Mouse (Mus musculus) kidney, postnatal 14 days (tissue): Measurements from ENCODE around the gene Pde4a.

Experiments used
- DNase-seq: peaks from one replicate; pipeline ENCODE4 v3.0.0; 2022; ENCODE audit warnings: mixed read lengths

The Pde4a gene

GRCm38 (mm10) chr9:21149077-21149653 is 16.3 kb upstream of the Pde4a start:
- DNase-seq, result no peak

GRCm38 (mm10) chr9:21149654-21150419 is 15.7 kb upstream of the Pde4a start, which contains the start of gene Cdc37:
Gene Cdc37, minus strand, starts transcription at chr9:21149982.
- peak; percentile 97 for DNase-seq

- DNase-seq, result peak; percentile 73
Observed at GRCm38 (mm10) chr9:21152715-21153114, 12.8 kb upstream of the Pde4a start.

- DNase-seq, result no peak
Observed at GRCm38 (mm10) chr9:21153331-21153730, 12.2 kb upstream of the Pde4a start.

- DNase-seq, result no peak
Observed at GRCm38 (mm10) chr9:21153833-21154232, 11.7 kb upstream of the Pde4a start.

- no peak for DNase-seq
Observed at GRCm38 (mm10) chr9:21154787-21155186, 10.7 kb upstream of the Pde4a start.

GRCm38 (mm10) chr9:21161209-21161909 is 4.2 kb upstream of the Pde4a start:
- DNase-seq, result peak; percentile 89

GRCm38 (mm10) chr9:21163086-21164050 is 2.1 kb upstream of the Pde4a start:
- DNase-seq, result no peak

- DNase-seq, result peak; percentile 15
Observed at GRCm38 (mm10) chr9:21164072-21164471, 1.4 kb upstream of the Pde4a start.

- DNase-seq, result peak; percentile 64
Observed at GRCm38 (mm10) chr9:21165952-21166451, 488 bp downstream of the Pde4a start.

GRCm38 (mm10) chr9:21166516-21166915 is 1.0 kb downstream of the Pde4a start:
- no peak for DNase-seq

- peak; percentile 73 for DNase-seq
Observed at GRCm38 (mm10) chr9:21167140-21168097, 1.9 kb downstream of the Pde4a start.

GRCm38 (mm10) chr9:21168161-21169123 is 2.9 kb downstream of the Pde4a start:
- peak; percentile 79 for DNase-seq

- DNase-seq, result no peak
Observed at GRCm38 (mm10) chr9:21169157-21169556, 3.6 kb downstream of the Pde4a start.

GRCm38 (mm10) chr9:21172364-21172763 is 6.8 kb downstream of the Pde4a start:
- DNase-seq, result no peak

- no peak for DNase-seq
Observed at GRCm38 (mm10) chr9:21180402-21180801, 14.9 kb downstream of the Pde4a start.

- DNase-seq, result no peak
Observed at GRCm38 (mm10) chr9:21180841-21181240, 15.3 kb downstream of the Pde4a start.

GRCm38 (mm10) chr9:21181421-21182220 is 16.1 kb downstream of the Pde4a start:
- peak; percentile 66 for DNase-seq

- DNase-seq, result no peak
Observed at GRCm38 (mm10) chr9:21183421-21183820, 17.9 kb downstream of the Pde4a start.
